Mouse (Mus musculus): ENCODE results near the gene Melk. TPM values are rescaled to one million over a fixed set of nuclear protein-coding genes. Genes with fewer than 3 reads are reported as not detected.

Melk gene
- polyA plus RNA-seq, 1 experiment from 2014 or later: 48.5 TPM

GRCm38 (mm10) chr4:44269376-44269817 lies 31.3 kb upstream of the Melk start:
- no peak for ATAC-seq (ENCODE audit: low FRiP score, low TSS enrichment)
- Histone ChIP-seq H3K4me2 (replicated peaks; ENCODE audit: low read depth, low read length) (no peak overlapping the region), H3K4me3 (ENCODE audit: low read length) (no peak overlapping the region), H3K9me3 (ENCODE audit: low read length) (no peaks in the 10 kb centered on the region), H3K4me1 (ENCODE audit: insufficient read depth, low read length) (no peaks in the 10 kb centered on the region), H3K27ac (ENCODE audit: low read length) (no peak overlapping the region), H3K27me3 (ENCODE audit: insufficient read depth, low read length) (no peaks in the 10 kb centered on the region), H3K9ac (replicated peaks; ENCODE audit: low read length) (no peak overlapping the region), H3K36me3 (ENCODE audit: insufficient read depth, low read length) (no peaks in the 10 kb centered on the region)
- WGBS: 91% methylated on average over 14 of the region's 14 CpGs

- Histone ChIP-seq H3K9me3 (ENCODE audit: low read length) (0 out of 2 replicates have a peak, but pooled peaks cover 2% of the 10 kb centered on the region), H3K4me3 (ENCODE audit: low read length) (no peak overlapping the region), H3K36me3 (ENCODE audit: insufficient read depth, low read length) (no peaks in the 10 kb centered on the region), H3K9ac (replicated peaks; ENCODE audit: low read length) (no peak overlapping the region), H3K4me2 (replicated peaks; ENCODE audit: low read depth, low read length) (no peak overlapping the region), H3K27ac (ENCODE audit: low read length) (no peak overlapping the region), H3K27me3 (ENCODE audit: insufficient read depth, low read length) (no peaks in the 10 kb centered on the region), H3K4me1 (ENCODE audit: insufficient read depth, low read length) (no peaks in the 10 kb centered on the region)
- ATAC-seq (ENCODE audit: low FRiP score, low TSS enrichment): no peak
- WGBS: 56% methylated on average over 5 of the region's 5 CpGs
Observed at GRCm38 (mm10) chr4:44271134-44271533, 29.5 kb upstream of the Melk start.

GRCm38 (mm10) chr4:44281597-44282265 lies 18.9 kb upstream of the Melk start:
- H3K4me2 ChIP-seq (replicated peaks; ENCODE audit: low read depth, low read length): no peak overlapping the region
- H3K36me3 ChIP-seq (ENCODE audit: insufficient read depth, low read length): no peaks in the 10 kb centered on the region
- no peak overlapping the region for H3K4me3 ChIP-seq (ENCODE audit: low read length)
- no peak overlapping the region for H3K27ac ChIP-seq (ENCODE audit: low read length)
- H3K9me3 ChIP-seq (ENCODE audit: low read length): no peaks in the 10 kb centered on the region
- 68% methylated on average over 7 of the region's 7 CpGs for WGBS
- ATAC-seq (ENCODE audit: low FRiP score, low TSS enrichment): no peak
- H3K9ac ChIP-seq (replicated peaks; ENCODE audit: low read length): no peak overlapping the region
- no peaks in the 10 kb centered on the region for H3K4me1 ChIP-seq (ENCODE audit: insufficient read depth, low read length)
- no peaks in the 10 kb centered on the region for H3K27me3 ChIP-seq (ENCODE audit: insufficient read depth, low read length)

GRCm38 (mm10) chr4:44292534-44292933 lies 8.1 kb upstream of the Melk start:
- Histone ChIP-seq H3K4me2 (replicated peaks; ENCODE audit: low read depth, low read length) (no peak overlapping the region), H3K27me3 (ENCODE audit: insufficient read depth, low read length) (no peaks in the 10 kb centered on the region), H3K27ac (ENCODE audit: low read length) (no peak overlapping the region), H3K36me3 (ENCODE audit: insufficient read depth, low read length) (no peaks in the 10 kb centered on the region), H3K9ac (replicated peaks; ENCODE audit: low read length) (no peak overlapping the region), H3K9me3 (ENCODE audit: low read length) (no peaks in the 10 kb centered on the region), H3K4me1 (ENCODE audit: insufficient read depth, low read length) (no peaks in the 10 kb centered on the region), H3K4me3 (ENCODE audit: low read length) (no peak overlapping the region)
- ATAC-seq (ENCODE audit: low FRiP score, low TSS enrichment): no peak
- 10% methylated on average over 7 of the region's 7 CpGs for WGBS

- Histone ChIP-seq H3K9me3 (ENCODE audit: low read length) (no peaks in the 10 kb centered on the region), H3K4me1 (ENCODE audit: insufficient read depth, low read length) (no peaks in the 10 kb centered on the region), H3K4me2 (replicated peaks; ENCODE audit: low read depth, low read length) (no peak overlapping the region), H3K4me3 (ENCODE audit: low read length) (no peak overlapping the region), H3K36me3 (ENCODE audit: insufficient read depth, low read length) (no peaks in the 10 kb centered on the region), H3K27ac (ENCODE audit: low read length) (no peak overlapping the region), H3K9ac (replicated peaks; ENCODE audit: low read length) (no peak overlapping the region), H3K27me3 (ENCODE audit: insufficient read depth, low read length) (no peaks in the 10 kb centered on the region)
- WGBS: 45% methylated on average over 1 of the region's 1 CpGs
- ATAC-seq (ENCODE audit: low FRiP score, low TSS enrichment): no peak
Observed at GRCm38 (mm10) chr4:44295837-44296236, 4.8 kb upstream of the Melk start.

GRCm38 (mm10) chr4:44306585-44306984 lies 5.9 kb downstream of the Melk start:
- no peak overlapping the region for H3K9ac ChIP-seq (replicated peaks; ENCODE audit: low read length)
- H3K4me3 ChIP-seq (ENCODE audit: low read length): no peak overlapping the region
- no peak for ATAC-seq (ENCODE audit: low FRiP score, low TSS enrichment)
- H3K4me2 ChIP-seq (replicated peaks; ENCODE audit: low read depth, low read length): no peak overlapping the region
- 89% methylated on average over 7 of the region's 7 CpGs for WGBS
- no peaks in the 10 kb centered on the region for H3K9me3 ChIP-seq (ENCODE audit: low read length)
- no peaks in the 10 kb centered on the region for H3K27me3 ChIP-seq (ENCODE audit: insufficient read depth, low read length)
- H3K27ac ChIP-seq (ENCODE audit: low read length): no peak overlapping the region
- H3K36me3 ChIP-seq (ENCODE audit: insufficient read depth, low read length): peaks cover 25% of the 10 kb centered on the region
- peaks cover 7% of the 10 kb centered on the region for H3K4me1 ChIP-seq (ENCODE audit: insufficient read depth, low read length)

- Histone ChIP-seq H3K4me2 (replicated peaks; ENCODE audit: low read depth, low read length) (no peak overlapping the region), H3K4me1 (ENCODE audit: insufficient read depth, low read length) (no peaks in the 10 kb centered on the region), H3K9ac (replicated peaks; ENCODE audit: low read length) (no peak overlapping the region), H3K9me3 (ENCODE audit: low read length) (no peaks in the 10 kb centered on the region), H3K4me3 (ENCODE audit: low read length) (no peak overlapping the region), H3K27me3 (ENCODE audit: insufficient read depth, low read length) (no peaks in the 10 kb centered on the region), H3K27ac (ENCODE audit: low read length) (no peak overlapping the region), H3K36me3 (ENCODE audit: insufficient read depth, low read length) (peaks cover 31% of the 10 kb centered on the region)
- 77% methylated on average over 4 of the region's 4 CpGs for WGBS
- ATAC-seq (ENCODE audit: low FRiP score, low TSS enrichment): no peak
Observed at GRCm38 (mm10) chr4:44310429-44310828, 9.8 kb downstream of the Melk start.

GRCm38 (mm10) chr4:44310911-44311310 lies 10.2 kb downstream of the Melk start:
- no peak for ATAC-seq (ENCODE audit: low FRiP score, low TSS enrichment)
- Histone ChIP-seq H3K27ac (ENCODE audit: low read length) (no peak overlapping the region), H3K4me1 (ENCODE audit: insufficient read depth, low read length) (no peaks in the 10 kb centered on the region), H3K9me3 (ENCODE audit: low read length) (no peaks in the 10 kb centered on the region), H3K27me3 (ENCODE audit: insufficient read depth, low read length) (no peaks in the 10 kb centered on the region), H3K36me3 (ENCODE audit: insufficient read depth, low read length) (peaks cover 33% of the 10 kb centered on the region), H3K4me2 (replicated peaks; ENCODE audit: low read depth, low read length) (no peak overlapping the region), H3K9ac (replicated peaks; ENCODE audit: low read length) (no peak overlapping the region), H3K4me3 (ENCODE audit: low read length) (no peak overlapping the region)
- 91% methylated on average over 4 of the region's 4 CpGs for WGBS

GRCm38 (mm10) chr4:44316270-44316809 lies 15.7 kb downstream of the Melk start:
- no peak overlapping the region for H3K4me3 ChIP-seq (ENCODE audit: low read length)
- H3K27me3 ChIP-seq (ENCODE audit: insufficient read depth, low read length): no peaks in the 10 kb centered on the region
- H3K4me1 ChIP-seq (ENCODE audit: insufficient read depth, low read length): no peaks in the 10 kb centered on the region
- no peak overlapping the region for H3K4me2 ChIP-seq (replicated peaks; ENCODE audit: low read depth, low read length)
- H3K36me3 ChIP-seq (ENCODE audit: insufficient read depth, low read length): peaks cover 14% of the 10 kb centered on the region
- no peaks in the 10 kb centered on the region for H3K9me3 ChIP-seq (ENCODE audit: low read length)
- no peak for ATAC-seq (ENCODE audit: low FRiP score, low TSS enrichment)
- no peak overlapping the region for H3K27ac ChIP-seq (ENCODE audit: low read length)
- 78% methylated on average over 12 of the region's 12 CpGs for WGBS
- H3K9ac ChIP-seq (replicated peaks; ENCODE audit: low read length): no peak overlapping the region

- no peaks in the 10 kb centered on the region for H3K27me3 ChIP-seq (ENCODE audit: insufficient read depth, low read length)
- ATAC-seq (ENCODE audit: low FRiP score, low TSS enrichment): no peak
- H3K4me2 ChIP-seq (replicated peaks; ENCODE audit: low read depth, low read length): no peak overlapping the region
- peaks cover 13% of the 10 kb centered on the region; the same call in 1 of the 2 replicates for H3K36me3 ChIP-seq (ENCODE audit: insufficient read depth, low read length)
- H3K27ac ChIP-seq (ENCODE audit: low read length): no peak overlapping the region
- WGBS: 90% methylated on average over 6 of the region's 6 CpGs
- H3K4me1 ChIP-seq (ENCODE audit: insufficient read depth, low read length): no peaks in the 10 kb centered on the region
- H3K4me3 ChIP-seq (ENCODE audit: low read length): no peak overlapping the region
- no peaks in the 10 kb centered on the region for H3K9me3 ChIP-seq (ENCODE audit: low read length)
- H3K9ac ChIP-seq (replicated peaks; ENCODE audit: low read length): no peak overlapping the region
Observed at GRCm38 (mm10) chr4:44320448-44320847, 19.8 kb downstream of the Melk start.
